Mouse (Mus musculus): Measurements from ENCODE around the gene Trim46.

GRCm38 (mm10) chr3:89238494-89238893 is 7.6 kb downstream of the Trim46 start:
- TF ChIP-seq CTCF (conservative IDR thresholded peaks at IDR 0.05; ENCODE audit: low read length) (no peak), POU5F1 (IDR thresholded peaks at IDR 0.05; ENCODE audit: borderline replicate concordance, low read length) (no peak), NANOG (IDR thresholded peaks at IDR 0.05; ENCODE audit: borderline replicate concordance, low read length) (no peak)

Measured in E14TG2a.4 (cell line).